Mouse (Mus musculus): Measurements from ENCODE around the gene Fhad1.

DNA sequence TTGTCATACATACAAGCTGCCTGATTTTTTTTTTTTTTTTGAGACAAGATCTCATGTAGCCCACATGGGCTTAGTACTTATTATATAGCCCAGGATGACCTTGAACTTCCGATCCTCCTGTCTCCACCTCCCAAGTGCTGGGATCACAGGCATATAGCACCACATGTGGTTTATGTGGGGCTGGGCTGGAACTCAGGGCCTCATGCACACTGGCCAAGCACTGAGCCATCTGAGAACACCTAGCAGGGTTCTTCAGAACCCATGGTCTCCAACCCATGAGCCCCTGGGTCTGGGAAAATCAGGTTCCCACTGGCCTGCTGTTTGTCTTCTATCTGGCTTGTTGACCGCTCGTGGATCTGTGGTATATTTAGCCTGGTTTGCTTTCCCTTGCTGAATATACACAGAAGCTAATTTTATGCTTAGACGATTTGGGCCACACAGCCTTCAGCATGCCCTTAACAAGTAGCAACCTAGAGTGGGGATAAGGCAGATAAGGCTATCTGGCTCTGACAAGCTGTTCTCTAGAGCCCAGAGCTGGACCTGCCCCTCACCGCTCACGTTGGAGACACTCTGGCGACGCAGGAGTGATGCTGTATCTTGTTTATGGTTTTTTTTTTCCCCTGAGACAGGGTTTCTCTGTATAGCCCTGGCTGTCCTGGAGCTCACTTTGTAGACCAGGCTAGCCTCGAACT is 24.9 kb upstream of the Fhad1 start:
- TF ChIP-seq CTCF (IDR thresholded peaks at IDR 0.05; ENCODE audit: low read depth) (no peak), EP300 (IDR thresholded peaks at IDR 0.05; ENCODE audit: low read depth) (peak; percentile 79)

Data from liver, embryonic 14.5 days (tissue).